Mouse (Mus musculus): ENCODE measurements around the gene Rbm47.

The Rbm47 gene

DNA sequence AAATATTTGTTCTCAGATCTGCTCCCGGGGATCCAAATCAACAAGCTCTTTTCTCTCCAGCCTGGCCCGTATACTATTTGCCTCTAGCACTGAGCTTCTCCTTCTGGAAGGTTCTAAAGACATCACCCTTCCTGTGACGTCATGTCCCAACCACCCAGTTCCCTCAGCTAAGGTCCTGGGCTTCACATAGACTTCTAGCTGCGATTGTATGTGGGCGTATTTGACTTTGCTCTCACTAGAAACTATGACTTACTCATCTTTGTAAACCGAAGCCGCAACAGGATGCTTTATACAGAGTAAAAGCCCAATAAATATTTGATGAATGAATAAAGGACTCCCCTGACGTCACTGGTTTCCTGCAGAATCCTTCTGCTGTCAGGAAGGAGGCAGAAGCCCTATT, 7.2 kb downstream of the Rbm47 start:
- no peak for DNase-seq (ENCODE audit: low spot score in 2 of 2)

DNA sequence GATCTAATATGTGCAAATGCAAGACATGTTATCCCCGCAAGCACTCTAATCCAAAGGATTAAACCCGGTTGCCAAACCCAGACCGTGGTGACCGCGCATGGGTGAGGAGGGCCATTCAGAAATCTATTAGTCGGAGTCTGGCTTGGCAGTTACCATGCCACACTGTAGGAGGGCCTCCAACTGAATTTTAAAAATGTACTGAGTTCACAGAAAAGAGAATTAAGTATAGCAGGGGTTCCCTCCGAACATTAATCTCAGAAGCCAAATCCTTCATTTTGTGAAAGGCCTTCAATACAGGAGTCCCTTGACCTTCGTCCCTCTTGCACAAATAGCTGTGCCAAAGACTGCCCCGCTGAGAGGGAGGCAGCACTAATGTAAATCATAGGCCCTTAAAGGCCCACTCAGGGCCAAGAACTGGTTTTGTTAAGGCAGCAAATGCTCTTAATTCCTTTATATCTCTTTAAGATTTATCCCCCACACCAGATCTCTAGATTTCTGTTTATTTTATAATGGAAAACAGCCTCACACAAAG, 16.4 kb downstream of the Rbm47 start:
- no peak for DNase-seq (ENCODE audit: low spot score in 2 of 2)

DNA sequence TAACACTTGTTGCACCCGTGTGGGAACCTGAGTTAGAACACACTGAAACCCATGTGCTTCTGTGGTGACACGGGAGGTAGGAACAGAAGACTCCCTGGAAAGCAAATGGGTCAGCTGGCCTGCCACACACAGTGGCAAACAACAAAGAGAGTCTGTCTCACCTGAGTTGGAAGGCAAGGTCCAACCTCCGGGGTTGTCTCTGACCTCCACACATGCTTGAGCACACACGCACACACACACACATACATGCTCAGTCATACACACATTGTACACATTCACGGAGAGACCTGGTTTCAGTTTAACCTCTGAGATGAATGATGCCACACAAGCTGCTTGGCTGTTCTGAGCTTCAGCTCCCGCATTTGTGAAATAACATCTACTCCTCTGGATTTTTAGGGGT, 18.3 kb downstream of the Rbm47 start:
- no peak for DNase-seq (ENCODE audit: low spot score in 2 of 2)

DNA sequence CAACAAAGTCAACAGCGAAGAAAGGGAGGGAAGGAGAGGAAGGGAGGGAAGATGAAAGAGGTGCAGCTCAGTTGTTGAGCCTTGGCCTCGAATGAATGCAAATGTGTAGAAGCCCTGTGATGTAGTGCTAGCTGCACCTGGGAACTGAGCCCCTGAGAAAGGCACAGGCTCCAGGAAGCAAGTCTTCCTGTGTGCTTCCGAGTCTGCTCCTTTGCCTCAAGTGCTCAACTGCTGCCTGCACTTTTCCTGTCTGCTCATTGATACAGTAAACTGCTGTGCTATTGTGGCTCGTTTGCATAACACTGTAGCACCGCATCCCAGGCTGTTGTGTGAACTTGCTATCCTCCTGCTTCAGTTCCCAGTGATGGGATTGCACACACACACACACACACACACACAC, 19.4 kb downstream of the Rbm47 start:
- DNase-seq (ENCODE audit: low spot score in 2 of 2), result no peak

DNA sequence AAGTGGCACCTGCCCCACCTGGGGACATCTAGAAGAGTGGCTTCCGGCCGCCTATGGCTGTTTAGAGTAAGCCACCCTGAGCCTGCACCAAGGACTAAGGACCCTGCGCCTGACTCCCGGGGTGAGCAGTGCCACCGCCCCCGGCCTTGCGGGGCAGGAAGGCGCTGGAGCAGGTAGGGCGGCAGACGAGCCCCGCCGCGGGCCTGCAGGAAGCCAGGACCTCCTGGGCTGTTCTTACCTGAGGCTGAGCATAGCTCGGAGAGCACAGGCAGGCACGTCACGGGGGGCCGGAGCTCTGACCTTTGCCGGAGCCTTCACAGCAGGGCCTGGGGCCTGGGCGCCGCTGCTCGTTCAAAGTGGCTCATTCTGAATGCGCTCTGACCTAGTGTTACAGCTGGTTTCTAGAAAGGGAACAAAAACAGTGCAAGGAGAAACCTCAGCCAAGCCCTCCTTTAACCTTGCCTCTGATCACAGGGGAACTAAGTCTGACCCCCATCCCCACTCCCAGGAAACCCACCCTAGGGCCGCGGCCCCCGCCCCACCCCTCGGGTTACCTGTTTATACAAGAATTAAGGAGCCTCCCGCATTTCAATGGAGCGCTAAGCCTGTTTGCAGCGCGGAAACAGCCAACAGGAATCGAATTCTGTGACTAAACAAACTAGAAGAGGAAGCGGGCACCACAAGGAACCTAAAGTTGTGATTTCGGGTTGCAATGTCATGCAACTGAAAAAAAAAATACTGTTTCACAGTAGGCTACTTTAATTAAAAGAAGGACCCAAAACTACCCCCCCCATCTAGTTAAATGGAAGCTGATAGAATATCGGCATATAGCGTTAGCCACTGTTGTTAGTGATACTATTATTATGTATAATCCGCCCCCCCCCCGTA, 21.4 kb downstream of the Rbm47 start:
- no peak for DNase-seq (ENCODE audit: low spot score in 2 of 2)

DNA sequence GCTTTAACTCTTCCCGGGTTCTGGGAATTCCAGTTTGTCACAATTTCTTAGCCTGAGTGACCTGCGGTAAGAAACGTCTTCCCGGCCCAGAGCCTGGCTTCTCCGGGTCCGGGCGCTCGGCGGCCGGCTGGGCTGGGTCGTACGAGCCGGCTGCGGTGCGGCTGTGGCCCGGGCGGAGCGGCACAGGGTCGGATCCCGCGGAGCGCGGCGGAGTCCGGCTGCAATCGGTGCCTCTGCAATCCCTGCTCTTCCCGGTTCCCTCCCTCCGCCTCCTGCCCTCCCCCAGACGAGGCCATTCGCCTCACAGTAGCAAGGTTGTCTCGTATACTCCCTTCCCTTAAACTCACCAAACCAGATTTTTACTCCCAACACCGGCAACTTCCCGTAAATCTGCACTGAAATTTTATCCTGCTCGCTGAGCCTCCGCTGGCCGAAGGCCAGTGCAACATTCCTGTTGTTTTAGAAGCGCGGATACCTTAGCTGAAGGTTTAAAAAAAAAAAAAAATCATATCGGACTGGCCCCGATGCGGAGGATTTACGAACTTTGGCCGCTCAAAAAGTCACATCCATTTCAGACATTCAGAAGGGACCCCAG, 22.1 kb downstream of the Rbm47 start:
- DNase-seq (ENCODE audit: low spot score in 2 of 2), result no peak

DNA sequence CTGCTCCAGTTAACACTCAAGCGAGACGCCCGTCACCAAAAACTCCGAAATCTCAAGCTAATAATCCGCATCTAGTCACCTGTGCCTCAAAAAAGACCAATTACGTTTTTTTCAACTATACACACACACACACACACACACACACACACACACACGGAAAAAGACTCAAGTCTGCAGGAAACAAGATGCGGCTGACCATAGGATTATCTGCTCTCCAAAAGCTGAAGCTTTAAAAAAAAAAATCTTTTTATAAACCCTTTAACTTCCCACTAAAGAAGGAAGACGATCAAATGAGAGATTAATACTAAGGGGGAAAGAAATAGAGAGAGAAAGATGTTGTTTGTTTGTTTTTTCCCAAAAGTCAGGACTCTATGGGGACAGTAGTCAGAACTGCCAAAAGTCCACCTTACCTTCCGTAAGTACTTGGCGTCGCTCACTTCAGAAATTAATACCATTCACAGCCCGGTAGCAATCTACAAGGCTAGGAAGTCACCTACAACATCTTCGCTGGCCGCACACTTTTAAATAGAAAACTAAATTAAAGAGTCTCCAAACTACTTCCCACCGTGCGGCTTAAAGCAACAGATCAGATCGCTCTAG, 22.7 kb downstream of the Rbm47 start:
- DNase-seq (ENCODE audit: low spot score in 2 of 2), result no peak

DNA sequence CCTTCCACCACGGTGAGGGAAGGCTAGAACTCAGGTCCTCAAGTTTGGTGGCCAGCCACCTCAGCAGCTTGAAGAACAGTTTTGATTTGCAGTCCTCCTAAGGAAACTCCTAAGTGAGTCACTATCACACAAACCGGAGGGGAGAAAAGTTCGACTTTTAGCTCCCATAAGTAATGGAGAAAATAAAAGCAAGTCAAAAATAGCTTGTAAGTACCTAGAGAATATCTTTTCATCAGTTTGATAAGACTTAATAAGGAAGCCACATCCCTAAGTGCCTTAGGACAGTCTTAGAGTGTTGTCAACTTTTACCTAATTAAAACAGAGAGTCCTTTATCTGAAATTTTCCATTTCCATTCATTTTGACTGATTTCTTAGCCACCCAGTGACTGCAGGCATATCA, 23.3 kb downstream of the Rbm47 start:
- DNase-seq (ENCODE audit: low spot score in 2 of 2), result no peak

DNA sequence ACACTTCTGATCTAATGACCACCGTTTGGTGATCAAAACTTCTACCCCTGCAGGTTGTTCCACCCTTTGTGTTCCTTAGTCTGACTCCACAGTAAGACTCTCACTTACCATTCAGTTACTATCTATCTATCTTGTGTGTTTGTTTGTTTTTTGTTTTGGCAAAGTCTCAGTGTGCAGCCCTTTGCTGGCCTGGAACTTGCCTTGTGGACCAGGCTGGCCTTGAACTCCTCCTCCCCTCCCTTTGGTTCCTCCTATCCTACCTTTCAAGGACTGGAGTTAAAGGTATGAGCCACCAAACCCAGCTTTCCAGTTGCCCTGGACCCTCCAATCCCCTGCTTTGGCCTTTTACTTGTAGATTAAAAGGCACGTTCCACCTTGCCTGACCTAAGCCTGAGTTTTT, 23.8 kb downstream of the Rbm47 start:
- no peak for DNase-seq (ENCODE audit: low spot score in 2 of 2)

DNA sequence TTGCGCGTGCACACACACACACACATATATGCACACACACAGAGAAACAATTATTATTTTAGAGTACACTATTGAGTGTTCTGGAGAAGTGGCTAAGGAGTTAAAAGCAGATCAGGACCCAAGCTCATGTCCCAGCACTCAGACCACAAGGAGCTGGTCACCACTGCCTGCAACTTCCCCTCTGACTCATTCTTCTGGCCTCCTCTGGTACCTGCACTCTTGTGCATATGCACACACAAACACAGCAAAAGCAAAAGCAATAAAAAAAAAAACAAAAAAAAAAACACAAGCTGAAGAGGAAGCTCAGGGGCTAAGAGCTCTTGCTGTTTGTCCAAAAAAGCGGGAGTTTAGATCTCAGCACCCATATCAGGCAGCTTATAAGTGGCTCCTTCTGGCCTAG, 25.6 kb downstream of the Rbm47 start:
- DNase-seq (ENCODE audit: low spot score in 2 of 2), result no peak

DNA sequence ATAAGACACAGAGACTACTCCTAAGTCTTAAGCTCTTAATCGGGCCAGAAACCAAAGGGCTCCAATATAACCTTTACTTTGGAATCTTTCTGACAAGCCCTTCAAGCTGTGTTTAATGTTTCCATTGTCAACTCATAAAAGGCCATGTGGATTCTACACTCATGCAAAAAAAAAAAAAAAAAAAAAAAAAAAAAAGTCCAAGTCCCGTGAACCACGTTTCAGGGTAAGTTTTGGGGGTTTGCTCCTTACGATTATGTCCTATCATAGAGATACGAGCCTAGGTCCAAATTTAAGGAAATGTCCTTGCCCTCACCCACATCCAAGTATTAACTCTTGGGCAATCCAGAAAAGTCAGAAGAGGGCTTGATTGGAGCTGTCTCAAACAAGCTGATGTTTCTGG, 27.3 kb downstream of the Rbm47 start:
- no peak for DNase-seq (ENCODE audit: low spot score in 2 of 2)

DNA sequence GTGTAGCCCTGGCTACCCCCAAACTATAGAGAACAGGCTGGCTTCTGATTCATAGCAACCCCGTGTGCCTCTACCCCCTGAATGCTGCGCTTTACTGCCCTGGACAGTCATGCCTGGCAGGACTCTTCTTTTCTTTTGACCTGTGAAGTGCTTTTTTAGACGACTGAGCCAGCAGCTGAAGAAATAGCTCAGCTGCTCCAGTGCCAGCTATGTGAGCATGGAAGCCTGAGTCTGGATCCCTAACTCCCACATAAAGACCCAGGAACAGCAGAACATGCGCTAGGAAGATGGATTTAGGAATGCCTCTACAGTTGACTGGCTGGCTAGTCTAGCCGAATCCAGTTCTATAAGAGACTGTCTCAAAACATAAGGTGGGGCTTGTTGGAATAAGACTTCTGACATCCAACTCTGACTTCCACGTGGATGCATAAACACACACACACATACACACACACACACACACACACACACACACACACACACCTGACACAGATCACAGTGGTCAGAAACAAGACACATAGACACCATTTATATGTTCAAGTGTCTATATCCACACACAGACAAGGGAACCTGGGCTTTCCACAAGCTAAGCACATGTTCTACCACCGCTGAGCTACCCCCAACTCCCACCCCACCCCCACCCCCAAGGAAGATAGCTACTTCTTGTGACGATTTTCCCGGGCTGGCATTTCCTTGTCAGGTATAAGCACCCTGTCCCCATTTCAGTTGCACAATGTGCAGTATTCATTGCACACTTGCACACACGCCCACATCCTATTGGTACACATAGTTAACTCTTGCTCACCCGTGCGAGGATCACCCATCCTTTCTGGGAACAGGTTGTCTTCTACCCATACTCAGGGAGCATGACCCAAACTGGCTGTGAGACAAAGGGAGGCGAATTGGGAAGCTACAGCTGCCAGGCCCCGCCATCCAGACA, 29.6 kb downstream of the Rbm47 start:
- no peak for DNase-seq (ENCODE audit: low spot score in 2 of 2)

DNA sequence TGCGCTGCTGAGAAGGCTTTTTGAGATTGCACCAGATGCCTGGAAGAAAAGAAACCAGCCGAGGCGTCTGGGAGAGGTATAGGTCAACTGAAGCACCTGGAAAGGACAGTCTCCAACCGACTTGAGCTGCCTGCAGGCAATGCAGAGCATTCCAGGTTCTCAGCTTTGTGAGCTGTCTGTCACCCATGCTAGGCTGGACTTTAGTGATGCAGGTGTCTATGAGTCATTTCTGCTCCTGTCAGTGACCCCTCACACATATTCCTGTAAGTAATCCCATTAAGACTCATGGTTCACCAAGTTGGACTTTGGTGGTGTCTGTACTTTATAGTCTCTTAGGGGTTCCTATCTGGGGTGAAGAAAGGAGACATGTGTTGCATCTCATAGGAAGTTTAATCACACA, 31.4 kb downstream of the Rbm47 start:
- no peak for DNase-seq (ENCODE audit: low spot score in 2 of 2)

DNA sequence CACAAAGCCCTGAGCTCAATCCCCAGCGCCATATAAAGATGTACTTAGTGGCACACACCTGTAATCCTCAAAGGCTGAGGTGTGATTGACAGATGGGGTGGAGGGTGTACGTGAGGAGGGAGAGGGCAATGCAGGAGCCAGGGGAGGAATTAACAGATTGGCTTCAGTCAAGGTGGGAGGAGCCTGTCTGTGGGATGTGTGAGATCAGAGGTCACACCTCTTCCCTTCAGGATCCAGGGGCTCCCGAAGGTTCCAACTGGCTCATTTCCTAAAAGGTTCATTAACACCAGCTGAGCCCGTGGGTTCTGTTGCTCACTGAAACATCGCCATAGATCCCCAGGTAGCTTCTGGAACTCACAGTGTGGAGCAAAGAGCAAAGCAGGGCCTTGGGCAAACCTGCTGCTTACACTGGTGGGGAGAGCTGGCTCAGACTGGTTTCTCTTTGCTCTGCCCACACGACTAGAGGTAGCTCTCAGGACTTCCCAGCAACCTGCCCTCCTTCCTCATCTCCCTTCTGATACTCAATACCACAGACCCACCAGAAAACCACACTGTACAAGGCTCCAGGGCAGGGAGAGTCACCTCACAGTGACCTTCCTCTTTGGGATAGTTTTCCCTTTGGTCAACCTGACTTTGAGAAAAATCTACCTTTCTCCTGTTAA, 33.2 kb downstream of the Rbm47 start:
- no peak for DNase-seq (ENCODE audit: low spot score in 2 of 2)

DNA sequence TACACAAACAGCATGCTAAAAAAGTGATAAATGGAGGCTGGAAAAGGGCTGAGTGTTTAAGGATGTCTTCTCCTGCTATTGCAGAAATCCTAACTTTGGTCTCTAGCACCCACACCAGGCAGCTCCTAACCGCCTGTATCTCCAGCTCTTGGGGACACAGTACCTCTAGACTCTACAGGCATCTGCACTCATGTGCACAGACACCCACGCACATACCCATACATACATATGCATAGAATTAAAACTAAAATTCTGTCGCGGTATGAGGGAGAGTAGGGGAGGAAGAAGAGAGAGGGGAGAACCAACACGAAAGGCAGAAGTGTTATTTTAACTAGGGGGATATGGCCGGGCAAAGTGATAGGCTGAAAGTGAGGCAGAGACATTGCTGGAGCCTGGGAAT, 33.7 kb downstream of the Rbm47 start:
- DNase-seq (ENCODE audit: low spot score in 2 of 2), result no peak

DNA sequence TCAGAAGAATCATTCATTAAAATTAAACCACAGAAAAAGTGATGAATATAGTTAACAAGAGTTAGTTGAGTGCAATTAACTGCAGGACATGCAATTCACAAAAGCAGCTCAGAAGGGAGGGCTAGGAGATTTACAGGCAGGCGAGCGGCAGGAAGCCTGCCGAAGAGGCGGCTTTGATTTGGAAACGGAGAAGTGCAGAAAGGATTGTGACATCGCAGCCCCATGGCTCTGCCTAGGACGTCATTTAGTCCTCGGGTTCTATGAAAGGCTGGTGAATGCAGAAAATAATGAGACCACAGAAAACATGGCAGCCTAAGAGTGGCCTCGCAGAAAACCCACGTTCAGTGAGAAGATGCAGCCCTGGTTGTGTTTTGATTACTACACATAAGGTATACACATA, 34.3 kb downstream of the Rbm47 start:
- no peak for DNase-seq (ENCODE audit: low spot score in 2 of 2)

DNA sequence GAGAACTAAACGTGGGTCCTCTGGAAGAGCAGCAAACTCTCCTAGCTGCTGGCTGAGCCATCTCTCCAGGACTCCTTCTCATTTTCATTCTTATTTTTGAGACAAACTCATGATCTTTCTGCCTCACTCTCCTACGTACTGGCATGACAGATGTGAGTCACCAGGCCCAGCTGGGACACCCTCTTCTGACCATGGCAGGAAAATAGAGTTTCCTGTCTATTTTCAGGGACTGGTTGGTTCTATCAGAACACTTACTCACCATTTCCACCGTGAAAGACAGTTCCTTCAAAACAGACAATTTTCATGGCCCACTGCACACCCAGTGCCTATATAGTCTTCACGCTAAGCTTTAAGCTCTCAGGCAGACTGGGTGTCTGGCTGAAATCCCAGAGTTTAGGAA, 35.7 kb downstream of the Rbm47 start:
- peak; percentile 16 to 41 for DNase-seq (ENCODE audit: low spot score in 2 of 2)

DNA sequence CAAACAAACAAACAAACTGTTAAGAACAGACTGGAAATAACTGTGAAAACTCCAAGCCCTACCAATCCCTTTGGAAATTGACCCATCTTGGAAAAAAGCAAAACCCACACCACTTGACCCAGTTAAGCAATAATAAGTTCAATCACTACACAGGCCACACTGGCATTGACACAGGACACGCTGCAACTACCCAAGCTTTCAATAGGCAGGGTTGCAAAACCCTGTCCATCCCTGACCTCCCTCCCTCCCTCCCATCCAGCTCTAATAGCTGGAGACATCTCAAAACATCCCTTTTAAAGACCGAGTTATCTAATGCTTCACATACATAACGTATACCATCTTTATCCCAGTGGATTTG, 37.1 kb downstream of the Rbm47 start:
- DNase-seq (ENCODE audit: low spot score in 2 of 2), result no peak

DNA sequence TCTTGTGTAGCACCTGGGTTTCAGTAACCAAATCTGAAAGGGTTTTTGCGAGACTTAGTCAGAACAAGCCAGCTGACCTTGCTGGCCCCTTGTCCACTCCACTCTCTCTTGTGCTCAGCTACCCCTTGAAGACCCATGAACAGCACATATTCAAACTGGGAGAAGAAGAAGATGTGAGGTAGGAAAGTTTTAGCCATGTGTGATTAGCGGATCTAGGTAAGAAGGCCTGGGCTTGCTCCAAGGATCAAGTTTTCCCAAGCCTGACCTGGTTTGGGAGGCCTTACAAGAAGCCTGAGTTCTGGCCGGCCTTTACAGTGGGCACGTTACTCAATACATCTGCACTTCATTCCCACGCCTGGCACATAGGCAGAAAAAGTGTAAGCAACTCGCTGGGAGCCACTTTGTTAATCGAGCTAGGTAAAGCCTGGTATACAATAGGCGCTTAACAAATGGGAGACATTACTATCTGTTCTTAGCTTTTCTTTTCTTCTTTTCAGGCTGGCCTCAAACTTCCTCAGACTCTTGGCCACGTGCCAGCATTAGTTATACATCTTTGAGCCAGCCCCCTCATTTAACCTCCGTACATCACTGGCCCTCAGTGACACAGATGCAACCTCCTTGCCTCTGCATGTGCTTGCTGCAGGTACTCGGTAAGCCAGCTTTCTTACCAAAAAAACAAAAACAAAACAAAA, 37.6 kb downstream of the Rbm47 start:
- DNase-seq (ENCODE audit: low spot score in 2 of 2), result no peak

DNA sequence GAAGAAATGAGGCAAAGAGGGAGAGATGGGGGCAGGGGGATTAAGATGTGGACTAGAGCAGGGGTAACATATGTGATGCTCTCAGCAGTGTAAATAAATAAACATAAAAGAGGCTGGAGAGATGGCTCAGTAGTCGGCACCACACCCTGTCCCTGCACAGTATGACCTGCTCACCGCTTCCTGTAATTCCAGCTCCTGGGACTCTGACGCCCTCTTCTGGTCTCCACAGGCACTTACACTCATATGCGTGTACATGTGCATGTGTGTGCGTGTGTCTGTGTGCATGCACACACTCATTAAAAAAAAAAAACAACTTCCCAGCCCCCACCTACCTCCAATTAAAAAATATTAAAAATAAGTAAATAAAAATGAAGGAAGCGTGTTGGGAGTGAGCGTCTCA, 38.3 kb downstream of the Rbm47 start:
- DNase-seq (ENCODE audit: low spot score in 2 of 2), result no peak

DNA sequence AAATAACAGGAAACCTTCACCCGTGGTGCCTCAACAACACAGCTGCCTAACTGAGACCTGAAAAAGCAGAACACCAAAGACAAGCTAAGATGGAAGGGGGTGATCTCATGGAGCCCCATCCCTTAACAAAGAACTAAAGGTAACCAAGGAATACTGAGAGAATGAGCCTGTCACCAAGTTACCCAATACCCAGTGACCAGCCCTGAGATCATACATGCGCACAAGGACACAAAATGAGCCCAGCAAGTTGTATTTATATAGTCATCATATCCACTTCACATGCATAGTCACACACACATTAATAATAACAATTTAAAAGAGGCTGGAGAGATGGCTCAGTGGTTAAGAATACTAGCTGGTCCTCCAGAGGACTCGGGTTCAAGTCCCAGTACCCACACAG, 44.0 kb downstream of the Rbm47 start:
- no peak for DNase-seq (ENCODE audit: low spot score in 2 of 2)

Data from right cerebral cortex, postnatal 36 days (tissue).